Mouse (Mus musculus) liver, embryonic 13.5 days (tissue): ENCODE data around the gene Dgkq. TPM values are rescaled to one million over a fixed set of nuclear protein-coding genes. Genes with fewer than 3 reads are reported as not detected.

Experiments
- polyA plus RNA-seq: library from polyadenylated mRNA; unstranded; fragments of >200 nt; fragmentation: Nextera tagmentation; extraction: Ambion mirVana; gene quantifications from 2 replicates; pipeline ENCODE4 v1.2.1, GENCODE M21; 2015

The Dgkq gene
- polyA plus RNA-seq, 1 experiment from 2014 or later = 3.6 TPM

Other genes starting within 250 kb of the Dgkq start
- 328 and 358 TPM in 2 replicates for gene Atp5k, start 235.2 kb downstream of the Dgkq start, polyA plus RNA-seq
- 0.07 and 0.15 TPM in 2 replicates for gene Mfsd7a, start 220.8 kb downstream of the Dgkq start, polyA plus RNA-seq
- gene Pcgf3, start 208.4 kb downstream of the Dgkq start, polyA plus RNA-seq = 5.7 and 7.8 TPM in 2 replicates
- gene Cplx1, start 119.6 kb downstream of the Dgkq start, polyA plus RNA-seq = 0.06 and 0.09 TPM in 2 replicates
- gene Gak, start 39.9 kb downstream of the Dgkq start, polyA plus RNA-seq = 23.1 and 33.3 TPM in 2 replicates
- gene Tmem175, start 39.9 kb downstream of the Dgkq start, polyA plus RNA-seq = 12.9 and 13.9 TPM in 2 replicates
- 3.4 and 3.8 TPM in 2 replicates for gene Idua, start 9.3 kb downstream of the Dgkq start, polyA plus RNA-seq
- 12.0 and 12.7 TPM in 2 replicates for gene Slc26a1, start 5.9 kb upstream of the Dgkq start, polyA plus RNA-seq
- gene Fgfrl1, start 22.7 kb upstream of the Dgkq start, polyA plus RNA-seq = 7.5 and 8.8 TPM in 2 replicates
- gene Rnf212, start 105.3 kb upstream of the Dgkq start, polyA plus RNA-seq = 4.1 and 4.7 TPM in 2 replicates
- gene Tmed11, start 125.7 kb upstream of the Dgkq start, polyA plus RNA-seq = not detected in 2 replicates
- not detected in 2 replicates for gene Vmn2r8, start 139.2 kb upstream of the Dgkq start, polyA plus RNA-seq
- not detected in 2 replicates for gene Vmn2r9, start 182.9 kb upstream of the Dgkq start, polyA plus RNA-seq